Mouse (Mus musculus): Measurements from ENCODE around the gene Usp32. TPM values are rescaled to one million over a fixed set of nuclear protein-coding genes. Genes with fewer than 3 reads are reported as not detected.

Usp32 gene
- polyA plus RNA-seq, 1 experiment from 2014 or later = 4.2 TPM

DNA sequence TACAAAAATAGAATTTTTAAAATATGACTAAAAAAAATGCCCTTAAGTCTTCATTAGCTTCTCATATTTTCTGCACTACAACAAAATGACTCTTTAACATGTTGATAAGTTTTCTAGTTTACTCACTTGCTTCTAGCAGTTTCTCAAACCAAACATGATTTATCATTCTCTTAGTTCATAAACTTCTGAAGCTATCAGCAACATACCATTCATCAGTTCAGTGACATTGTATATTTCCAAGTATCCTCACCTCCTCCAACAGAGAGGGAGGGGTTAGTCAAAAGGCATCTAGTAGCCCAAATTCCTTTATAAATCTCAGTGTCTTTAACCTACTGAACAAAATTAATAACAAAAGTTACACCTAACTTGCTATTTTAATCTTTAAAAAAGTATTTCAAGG lies 22.8 kb downstream of the Usp32 start:
- no peaks in the 10 kb centered on the region for H3K4me1 ChIP-seq
- no peak overlapping the region for H3K9ac ChIP-seq
- ATAC-seq (ENCODE audit: insufficient number of reproducible peaks, insufficient read depth, low FRiP score, low TSS enrichment, low read depth) = no peak
- H3K36me3 ChIP-seq = no peaks in the 10 kb centered on the region
- no peaks in the 10 kb centered on the region for H3K27me3 ChIP-seq
- H3K27ac ChIP-seq = no peak overlapping the region
- H3K4me3 ChIP-seq = no peak overlapping the region
- no peak overlapping the region for H3K4me2 ChIP-seq
- H3K9me3 ChIP-seq = no peaks in the 10 kb centered on the region

- ATAC-seq (ENCODE audit: insufficient number of reproducible peaks, insufficient read depth, low FRiP score, low TSS enrichment, low read depth) = no peak
- Histone ChIP-seq H3K4me1 (no peaks in the 10 kb centered on the region), H3K9me3 (no peaks in the 10 kb centered on the region), H3K27ac (no peak overlapping the region), H3K4me3 (no peak overlapping the region), H3K27me3 (no peaks in the 10 kb centered on the region), H3K36me3 (peaks cover 1% of the 10 kb centered on the region), H3K4me2 (no peak overlapping the region), H3K9ac (no peak overlapping the region)
- 87% methylated on average over 3 of the region's 3 CpGs for WGBS
These were observed 23.7 kb downstream of the Usp32 start for GRCm38 (mm10) chr11:85116084-85116844.

DNA sequence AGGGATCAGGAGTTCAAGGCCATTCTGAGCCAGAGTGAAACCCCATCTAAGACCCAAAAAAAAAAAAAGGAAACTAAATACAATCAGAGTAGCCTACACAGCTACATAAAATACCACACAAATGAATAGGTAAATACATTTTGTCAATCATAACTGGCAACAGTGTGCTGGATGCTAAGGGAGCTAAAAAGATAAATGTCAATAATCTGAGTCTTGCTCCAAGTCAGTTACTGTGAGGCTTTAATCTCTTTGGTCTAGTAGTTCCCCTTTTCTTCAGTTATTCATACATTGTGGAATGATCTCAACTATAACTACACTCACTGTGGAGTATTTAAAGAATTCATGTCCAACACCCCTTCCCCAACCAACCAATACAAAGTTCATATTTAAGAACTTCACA lies 30.0 kb downstream of the Usp32 start:
- no peak overlapping the region for H3K4me2 ChIP-seq
- peaks cover 7% of the 10 kb centered on the region for H3K36me3 ChIP-seq
- no peak overlapping the region for H3K9ac ChIP-seq
- H3K27ac ChIP-seq = no peak overlapping the region
- H3K4me1 ChIP-seq = no peaks in the 10 kb centered on the region
- H3K9me3 ChIP-seq = no peaks in the 10 kb centered on the region
- no peaks in the 10 kb centered on the region for H3K27me3 ChIP-seq
- no peak for ATAC-seq (ENCODE audit: insufficient number of reproducible peaks, insufficient read depth, low FRiP score, low TSS enrichment, low read depth)
- no peak overlapping the region for H3K4me3 ChIP-seq

GRCm38 (mm10) chr11:85107217-85107616 lies 32.7 kb downstream of the Usp32 start:
- Histone ChIP-seq H3K27ac (no peak overlapping the region), H3K36me3 (peaks cover 10% of the 10 kb centered on the region), H3K27me3 (no peaks in the 10 kb centered on the region), H3K4me1 (no peaks in the 10 kb centered on the region), H3K4me3 (no peak overlapping the region), H3K9me3 (no peaks in the 10 kb centered on the region), H3K9ac (no peak overlapping the region), H3K4me2 (no peak overlapping the region)
- WGBS = 94% methylated on average over 3 of the region's 3 CpGs
- ATAC-seq (ENCODE audit: insufficient number of reproducible peaks, insufficient read depth, low FRiP score, low TSS enrichment, low read depth) = no peak

GRCm38 (mm10) chr11:85105836-85106235 lies 34.1 kb downstream of the Usp32 start:
- 96% methylated on average over 2 of the region's 2 CpGs for WGBS

GRCm38 (mm10) chr11:85103763-85104162 lies 36.2 kb downstream of the Usp32 start:
- Histone ChIP-seq H3K27ac (no peak overlapping the region), H3K27me3 (no peaks in the 10 kb centered on the region), H3K36me3 (0 out of 2 replicates have a peak, but pooled peaks cover 3% of the 10 kb centered on the region), H3K4me3 (no peak overlapping the region), H3K4me1 (no peaks in the 10 kb centered on the region), H3K9me3 (no peaks in the 10 kb centered on the region), H3K9ac (no peak overlapping the region), H3K4me2 (no peak overlapping the region)
- no peak for ATAC-seq (ENCODE audit: insufficient number of reproducible peaks, insufficient read depth, low FRiP score, low TSS enrichment, low read depth)
- 43% methylated on average over 2 of the region's 2 CpGs for WGBS

More at GRCm38 (mm10) chr11:85105836-85106235, 34.1 kb downstream of the Usp32 start:
- Histone ChIP-seq H3K27ac (no peak overlapping the region), H3K27me3 (no peaks in the 10 kb centered on the region), H3K9me3 (no peaks in the 10 kb centered on the region), H3K9ac (no peak overlapping the region), H3K4me3 (no peak overlapping the region), H3K4me1 (no peaks in the 10 kb centered on the region), H3K4me2 (no peak overlapping the region), H3K36me3 (peaks cover 4% of the 10 kb centered on the region; the same call in 1 of the 2 replicates)
- no peak for ATAC-seq (ENCODE audit: insufficient number of reproducible peaks, insufficient read depth, low FRiP score, low TSS enrichment, low read depth)

DNA sequence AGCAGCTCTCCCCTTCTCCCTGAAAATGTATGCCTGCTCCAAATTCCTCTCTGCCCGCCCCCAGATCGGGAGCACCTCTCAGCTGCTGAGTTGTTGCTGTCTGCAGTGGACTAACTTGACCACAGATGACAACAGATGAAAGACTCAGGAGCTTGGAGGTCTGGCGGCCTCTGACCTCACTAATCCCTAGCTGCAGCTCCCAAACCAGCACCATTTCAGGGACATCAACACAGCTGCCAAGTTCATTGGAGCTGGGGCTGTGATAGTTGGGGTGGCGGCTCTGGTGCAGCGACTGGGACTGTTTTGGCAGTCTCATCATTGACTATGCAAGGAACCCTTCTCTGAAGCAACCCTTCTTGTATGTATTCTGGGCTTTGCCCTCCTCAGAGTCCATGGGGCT lies 44.8 kb downstream of the Usp32 start:
- no peaks in the 10 kb centered on the region for H3K27me3 ChIP-seq
- peaks cover 7% of the 10 kb centered on the region; the same call in 1 of the 2 replicates for H3K36me3 ChIP-seq
- no peaks in the 10 kb centered on the region for H3K4me1 ChIP-seq
- WGBS = 57% methylated on average over 5 of the region's 5 CpGs
- no peak for ATAC-seq (ENCODE audit: insufficient number of reproducible peaks, insufficient read depth, low FRiP score, low TSS enrichment, low read depth)
- H3K9me3 ChIP-seq = peaks cover 5% of the 10 kb centered on the region; the same call in 1 of the 2 replicates
- H3K27ac ChIP-seq = no peak overlapping the region
- H3K4me2 ChIP-seq = no peak overlapping the region
- H3K4me3 ChIP-seq = no peak overlapping the region
- H3K9ac ChIP-seq = no peak overlapping the region

DNA sequence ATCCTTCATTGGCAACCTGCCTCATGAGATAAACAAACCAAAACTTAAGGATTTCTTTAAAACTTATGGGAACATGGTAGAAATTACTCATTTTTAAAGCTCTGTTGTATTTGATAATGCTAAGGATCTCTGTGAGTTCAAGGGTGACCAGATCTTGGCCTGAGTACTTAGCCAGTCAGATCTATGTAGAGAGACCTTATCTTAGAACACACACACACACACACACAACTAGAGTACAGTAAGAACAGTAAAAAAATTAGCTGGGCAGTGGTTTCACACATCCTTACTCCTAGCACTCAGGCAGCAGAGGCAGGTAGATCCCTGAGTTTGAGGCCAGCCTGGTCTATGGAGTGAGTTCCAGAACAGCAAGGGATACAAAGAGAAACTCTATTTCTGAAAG lies 53.7 kb downstream of the Usp32 start:
- Histone ChIP-seq H3K36me3 (peaks cover 11% of the 10 kb centered on the region; the same call in 1 of the 2 replicates), H3K4me1 (no peaks in the 10 kb centered on the region), H3K9me3 (peaks cover 5% of the 10 kb centered on the region; the same call in 1 of the 2 replicates), H3K9ac (no peak overlapping the region), H3K27me3 (no peaks in the 10 kb centered on the region), H3K4me2 (no peak overlapping the region), H3K27ac (no peak overlapping the region), H3K4me3 (no peak overlapping the region)
- no peak for ATAC-seq (ENCODE audit: insufficient number of reproducible peaks, insufficient read depth, low FRiP score, low TSS enrichment, low read depth)

- Histone ChIP-seq H3K9me3 (no peaks in the 10 kb centered on the region), H3K4me1 (no peaks in the 10 kb centered on the region), H3K4me2 (no peak overlapping the region), H3K9ac (no peak overlapping the region), H3K27me3 (no peaks in the 10 kb centered on the region), H3K27ac (no peak overlapping the region), H3K36me3 (peaks cover 19% of the 10 kb centered on the region), H3K4me3 (no peak overlapping the region)
- WGBS = 93% methylated on average over 4 of the region's 4 CpGs
- ATAC-seq (ENCODE audit: insufficient number of reproducible peaks, insufficient read depth, low FRiP score, low TSS enrichment, low read depth) = no peak
These were observed 72.1 kb downstream of the Usp32 start for GRCm38 (mm10) chr11:85067871-85068270.

GRCm38 (mm10) chr11:85058562-85058961 lies 81.4 kb downstream of the Usp32 start:
- Histone ChIP-seq H3K9ac (no peak overlapping the region), H3K27ac (no peak overlapping the region), H3K4me2 (no peak overlapping the region), H3K4me3 (no peak overlapping the region), H3K9me3 (no peaks in the 10 kb centered on the region), H3K36me3 (peaks cover 3% of the 10 kb centered on the region; the same call in 1 of the 2 replicates), H3K4me1 (no peaks in the 10 kb centered on the region), H3K27me3 (no peaks in the 10 kb centered on the region)
- WGBS = 95% methylated on average over 4 of the region's 4 CpGs
- no peak for ATAC-seq (ENCODE audit: insufficient number of reproducible peaks, insufficient read depth, low FRiP score, low TSS enrichment, low read depth)

- no peak overlapping the region for H3K27ac ChIP-seq
- no peaks in the 10 kb centered on the region for H3K27me3 ChIP-seq
- H3K9ac ChIP-seq = no peak overlapping the region
- no peaks in the 10 kb centered on the region for H3K4me1 ChIP-seq
- ATAC-seq (ENCODE audit: insufficient number of reproducible peaks, insufficient read depth, low FRiP score, low TSS enrichment, low read depth) = no peak
- H3K36me3 ChIP-seq = peaks cover 3% of the 10 kb centered on the region; the same call in 1 of the 2 replicates
- no peak overlapping the region for H3K4me3 ChIP-seq
- H3K9me3 ChIP-seq = no peaks in the 10 kb centered on the region
- WGBS = 97% methylated on average over 1 of the region's 1 CpGs
- H3K4me2 ChIP-seq = no peak overlapping the region
These were observed 82.4 kb downstream of the Usp32 start for GRCm38 (mm10) chr11:85057544-85057943.

DNA sequence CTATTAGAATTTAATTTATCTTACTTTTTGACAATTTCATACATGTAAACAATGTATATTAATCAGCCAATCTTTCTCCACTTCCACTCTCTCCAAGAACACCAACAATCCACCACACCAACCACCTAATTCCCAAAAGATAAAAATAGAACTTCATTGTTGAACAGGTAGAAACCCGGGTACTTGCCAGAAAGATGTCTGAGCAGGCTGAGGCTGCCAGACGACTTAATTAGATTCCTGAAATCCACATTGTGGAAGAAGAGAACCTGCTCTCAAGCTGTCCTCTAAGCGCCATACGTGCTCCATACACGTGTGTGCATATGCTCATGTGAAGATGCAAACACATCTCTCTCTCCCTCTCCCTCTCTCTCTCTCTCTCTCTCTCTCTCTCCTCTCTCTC lies 83.1 kb downstream of the Usp32 start:
- Histone ChIP-seq H3K4me3 (no peak overlapping the region), H3K27ac (no peak overlapping the region), H3K4me2 (no peak overlapping the region), H3K9ac (no peak overlapping the region), H3K4me1 (no peaks in the 10 kb centered on the region), H3K36me3 (peaks cover 3% of the 10 kb centered on the region; the same call in 1 of the 2 replicates), H3K9me3 (no peaks in the 10 kb centered on the region), H3K27me3 (no peaks in the 10 kb centered on the region)
- ATAC-seq (ENCODE audit: insufficient number of reproducible peaks, insufficient read depth, low FRiP score, low TSS enrichment, low read depth) = no peak
- WGBS = 74% methylated on average over 5 of the region's 5 CpGs
